Mouse (Mus musculus) embryo, embryonic 11.5 days (tissue): ENCODE data around the gene Lpin3.

Source experiments
- DNase-seq: peaks from one replicate; pipeline ENCODE4 v3.0.0-alpha.2; 2012; ENCODE audit warnings: low read depth, low spot score

Lpin3 gene

GRCm38 (mm10) chr2:160886221-160886620, 5.8 kb downstream of the Lpin3 start:
- no peak for DNase-seq

GRCm38 (mm10) chr2:160887284-160887683, 6.8 kb downstream of the Lpin3 start:
- DNase-seq, result peak; percentile 69

GRCm38 (mm10) chr2:160887859-160888258, 7.4 kb downstream of the Lpin3 start:
- DNase-seq, result no peak

- no peak for DNase-seq
These were observed 10.6 kb downstream of the Lpin3 start for GRCm38 (mm10) chr2:160891045-160891444.

- DNase-seq, result no peak
These were observed 11.2 kb downstream of the Lpin3 start for GRCm38 (mm10) chr2:160891697-160892096.

- no peak for DNase-seq
These were observed 21.4 kb downstream of the Lpin3 start for GRCm38 (mm10) chr2:160901656-160902412.

GRCm38 (mm10) chr2:160905301-160905700, 24.8 kb downstream of the Lpin3 start:
- no peak for DNase-seq

GRCm38 (mm10) chr2:160906101-160906500, 25.6 kb downstream of the Lpin3 start:
- no peak for DNase-seq

GRCm38 (mm10) chr2:160908607-160909006, 28.1 kb downstream of the Lpin3 start:
- no peak for DNase-seq

GRCm38 (mm10) chr2:160910633-160911032, 30.2 kb downstream of the Lpin3 start:
- DNase-seq, result no peak

GRCm38 (mm10) chr2:160911558-160912201, 31.2 kb downstream of the Lpin3 start:
- DNase-seq, result no peak

- DNase-seq, result no peak
These were observed 31.8 kb downstream of the Lpin3 start, which contains the start of gene Emilin3 for GRCm38 (mm10) chr2:160912231-160912671. TSS of gene Emilin3 (minus strand) at chr2:160912328.

GRCm38 (mm10) chr2:160914656-160915055, 34.2 kb downstream of the Lpin3 start:
- no peak for DNase-seq

- DNase-seq, result no peak
These were observed 35.5 kb downstream of the Lpin3 start for GRCm38 (mm10) chr2:160915821-160916610.

- DNase-seq, result no peak
These were observed 36.2 kb downstream of the Lpin3 start for GRCm38 (mm10) chr2:160916714-160917113.

GRCm38 (mm10) chr2:160917313-160917712, 36.8 kb downstream of the Lpin3 start:
- DNase-seq, result no peak

- DNase-seq, result no peak
These were observed 37.9 kb downstream of the Lpin3 start for GRCm38 (mm10) chr2:160918154-160918929.

GRCm38 (mm10) chr2:160918930-160919215, 38.4 kb downstream of the Lpin3 start:
- DNase-seq, result no peak

GRCm38 (mm10) chr2:160921285-160921684, 40.8 kb downstream of the Lpin3 start:
- DNase-seq, result no peak

GRCm38 (mm10) chr2:160925203-160925602, 44.7 kb downstream of the Lpin3 start:
- DNase-seq, result no peak

GRCm38 (mm10) chr2:160931378-160931777, 50.9 kb downstream of the Lpin3 start:
- no peak for DNase-seq

GRCm38 (mm10) chr2:160932325-160932724, 51.9 kb downstream of the Lpin3 start:
- DNase-seq, result no peak
